Mouse (Mus musculus) stomach, postnatal 0 days (tissue): ENCODE data around the gene A4galt.
"Not testable (repeated sequence)": the region's sequence is repeated elsewhere in the genome, so short reads cannot be mapped to it uniquely, and the experiment has no call there.

Experiments
- CTCF ChIP-seq: IDR thresholded peaks from 2 replicates; pipeline ENCODE4 v1.5.1; 2016; ENCODE audit warnings: antibody characterized with exemption, low read depth, mild to moderate bottlenecking, moderate library complexity
- EP300 ChIP-seq: optimal IDR thresholded peaks from 2 replicates; pipeline ENCODE3; 2016; ENCODE audit warnings: antibody characterized with exemption

- TF ChIP-seq CTCF, EP300: not testable (repeated sequence)
Observed at GRCm38 (mm10) chr15:83274237-83274636, 22.7 kb upstream of the A4galt start.
